Mouse (Mus musculus) MEL (cell line): ENCODE data around the gene Ncoa3. TPM values are rescaled to one million over a fixed set of nuclear protein-coding genes. Genes with fewer than 3 reads are reported as not detected.

Experiments used
- DNase-seq: peaks from one replicate; pipeline ENCODE4 v3.0.0; 2011; ENCODE audit warnings: low read depth, low spot score
- H3K27ac ChIP-seq: 2 replicates; pipeline ENCODE4 v1.5.1; 2012; ENCODE audit warnings: low read depth, mild to moderate bottlenecking, control low read depth, low read length, moderate library complexity; ENCODE audit not compliant: control insufficient read depth
- H3K27me3 ChIP-seq, 2 experiments: fragments of 150-350 bp in 1 of 2; sonication (generic) in 1 of 2; 2 replicates each; pipeline ENCODE4 v1.6.1; 2012; ENCODE audit warnings: low read length in 2 of 2, mild to moderate bottlenecking in 2 of 2, improper control_type of control experiment in 1 of 2, moderate library complexity in 1 of 2; ENCODE audit not compliant: insufficient read depth in 2 of 2, control insufficient read depth in 1 of 2
- H3K36me3 ChIP-seq, 2 experiments: 2 replicates each; pipeline ENCODE4 v1.6.1; 2012 to 2014; ENCODE audit warnings: low read length in 2 of 2, improper control_type of control experiment in 1 of 2, inconsistent platforms in 1 of 2, mild to moderate bottlenecking in 1 of 2; ENCODE audit not compliant: insufficient read depth in 2 of 2, control insufficient read depth in 1 of 2
- H3K4me1 ChIP-seq, 2 experiments: fragments of 150-350 bp in 1 of 2; sonication (generic) in 1 of 2; 2 replicates each; pipeline ENCODE4 v1.6.1; 2012; ENCODE audit warnings: low read length in 2 of 2, improper control_type of control experiment in 1 of 2, mild to moderate bottlenecking in 1 of 2; ENCODE audit not compliant: insufficient read depth in 2 of 2, control insufficient read depth in 1 of 2
- H3K4me3 ChIP-seq, 2 experiments: fragments of 150-350 bp in 1 of 2; sonication (generic) in 1 of 2; 2 replicates each; pipeline ENCODE4 v1.5.1; 2012; ENCODE audit warnings: low read depth in 2 of 2, low read length in 2 of 2, mild to moderate bottlenecking in 2 of 2, moderate library complexity in 2 of 2, control low read depth in 1 of 2, improper control_type of control experiment in 1 of 2; ENCODE audit not compliant: control insufficient read depth in 1 of 2, insufficient read depth in 1 of 2
- H3K79me2 ChIP-seq: 2 replicates; pipeline ENCODE4 v1.6.1; 2012; ENCODE audit warnings: mild to moderate bottlenecking, low read length, moderate library complexity; ENCODE audit not compliant: control insufficient read depth, poor library complexity, insufficient read depth
- H3K9ac ChIP-seq: 2 replicates; pipeline ENCODE4 v1.6.1; 2012; ENCODE audit warnings: low read depth, mild to moderate bottlenecking, control low read depth, low read length, moderate library complexity; ENCODE audit not compliant: control insufficient read depth, poor library complexity, severe bottlenecking
- H3K9me3 ChIP-seq: fragments of 150-350 bp; sonication (generic); replicated peaks from 2 replicates; pipeline ENCODE4 v1.6.1; 2012; ENCODE audit warnings: mild to moderate bottlenecking, low read length, improper control_type of control experiment, moderate library complexity; ENCODE audit not compliant: insufficient read depth
- BHLHE40 ChIP-seq: IDR thresholded peaks from 2 replicates; pipeline ENCODE4 v1.6.1; 2012; ENCODE audit warnings: low read depth, mild to moderate bottlenecking, inconsistent platforms, low read length, improper control_type of control experiment, borderline replicate concordance
- CHD1 ChIP-seq: IDR thresholded peaks from 2 replicates; pipeline ENCODE4 v1.6.1; 2012; ENCODE audit warnings: low read depth, mild to moderate bottlenecking, inconsistent platforms, low read length, improper control_type of control experiment
- CHD2 ChIP-seq: IDR thresholded peaks from 2 replicates; pipeline ENCODE4 v1.6.1; 2011; ENCODE audit warnings: low read length, improper control_type of control experiment
- E2F4 ChIP-seq: IDR thresholded peaks from 2 replicates; pipeline ENCODE4 v1.6.1; 2011; ENCODE audit warnings: low read depth, low read length, improper control_type of control experiment, borderline replicate concordance
- EP300 ChIP-seq, 2 experiments: IDR thresholded peaks; 2 replicates each; pipeline ENCODE4 v1.6.1; 2011; ENCODE audit warnings: improper control_type of control experiment in 2 of 2, low read length in 2 of 2, low read depth in 1 of 2, mild to moderate bottlenecking in 1 of 2
- ETS1 ChIP-seq: IDR thresholded peaks from 2 replicates; pipeline ENCODE4 v1.6.1; 2012; ENCODE audit warnings: low read depth, mild to moderate bottlenecking, inconsistent platforms, low read length, improper control_type of control experiment, moderate library complexity
- GABPA ChIP-seq: IDR thresholded peaks from 2 replicates; pipeline ENCODE4 v1.6.1; 2012; ENCODE audit warnings: low read depth, mild to moderate bottlenecking, inconsistent platforms, low read length, improper control_type of control experiment, moderate library complexity
- GATA1 ChIP-seq: IDR thresholded peaks from 2 replicates; pipeline ENCODE4 v1.6.1; 2011; ENCODE audit warnings: low read depth, low read length, improper control_type of control experiment
- KAT2A ChIP-seq: conservative IDR thresholded peaks from 2 replicates; pipeline ENCODE4 v1.6.1; 2012; ENCODE audit warnings: low read depth, low read length, improper control_type of control experiment, inconsistent platforms
- MAFK ChIP-seq: IDR thresholded peaks from 2 replicates; pipeline ENCODE4 v1.6.1; 2011; ENCODE audit warnings: low read depth, mild to moderate bottlenecking, low read length, improper control_type of control experiment, borderline replicate concordance
- MAZ ChIP-seq: IDR thresholded peaks from 2 replicates; pipeline ENCODE4 v1.6.1; 2012; ENCODE audit warnings: low read depth, mild to moderate bottlenecking, inconsistent platforms, low read length, improper control_type of control experiment
- NRF1 ChIP-seq: IDR thresholded peaks from 2 replicates; pipeline ENCODE4 v1.6.1; 2014; ENCODE audit warnings: low read depth, mild to moderate bottlenecking, inconsistent platforms, low read length, improper control_type of control experiment, moderate library complexity; ENCODE audit not compliant: poor library complexity, insufficient read depth, severe bottlenecking
- POLR2A ChIP-seq, 2 experiments: IDR thresholded peaks; 2 replicates each; pipeline ENCODE4 v1.6.1; 2011 to 2012; ENCODE audit warnings: low read length in 2 of 2, mild to moderate bottlenecking in 2 of 2, control low read depth in 1 of 2, improper control_type of control experiment in 1 of 2, low read depth in 1 of 2, moderate library complexity in 1 of 2; ENCODE audit not compliant: control insufficient read depth in 1 of 2, insufficient read depth in 1 of 2, poor library complexity in 1 of 2
- RCOR1 ChIP-seq: IDR thresholded peaks from 2 replicates; pipeline ENCODE4 v1.6.1; 2012; ENCODE audit warnings: low read depth, mild to moderate bottlenecking, inconsistent platforms, low read length, improper control_type of control experiment
- SIN3A ChIP-seq: IDR thresholded peaks from 2 replicates; pipeline ENCODE4 v1.6.1; 2012; ENCODE audit warnings: low read length, improper control_type of control experiment, inconsistent platforms
- SMC3 ChIP-seq: IDR thresholded peaks from 2 replicates; pipeline ENCODE4 v1.6.1; 2011; ENCODE audit warnings: low read depth, low read length, improper control_type of control experiment
- TAL1 ChIP-seq: IDR thresholded peaks from 2 replicates; pipeline ENCODE4 v1.6.1; 2012; ENCODE audit warnings: mild to moderate bottlenecking, inconsistent platforms, low read length, moderate library complexity, mixed read lengths
- TCF12 ChIP-seq: IDR thresholded peaks from 2 replicates; pipeline ENCODE4 v1.6.1; 2014; ENCODE audit warnings: low read depth, mild to moderate bottlenecking, inconsistent platforms, low read length, improper control_type of control experiment, moderate library complexity
- UBTF ChIP-seq: IDR thresholded peaks from 2 replicates; pipeline ENCODE4 v1.6.1; 2012; ENCODE audit warnings: low read depth, mild to moderate bottlenecking, inconsistent platforms, low read length, improper control_type of control experiment, moderate library complexity, borderline replicate concordance; ENCODE audit not compliant: insufficient read depth
- USF1 ChIP-seq: IDR thresholded peaks from 2 replicates; pipeline ENCODE4 v1.6.1; 2014; ENCODE audit warnings: low read depth, mild to moderate bottlenecking, inconsistent platforms, low read length, improper control_type of control experiment, moderate library complexity
- USF2 ChIP-seq, 2 experiments: IDR thresholded peaks; 2 replicates each; pipeline ENCODE4 v1.6.1; 2011 to 2012; ENCODE audit warnings: improper control_type of control experiment in 2 of 2, low read length in 2 of 2, borderline replicate concordance in 1 of 2, inconsistent platforms in 1 of 2, low read depth in 1 of 2, mild to moderate bottlenecking in 1 of 2; ENCODE audit not compliant: insufficient read depth in 1 of 2
- ZC3H11A ChIP-seq: IDR thresholded peaks from 2 replicates; pipeline ENCODE4 v1.6.1; 2012; ENCODE audit warnings: low read depth, mild to moderate bottlenecking, inconsistent platforms, low read length, improper control_type of control experiment
- ZKSCAN1 ChIP-seq: IDR thresholded peaks from 2 replicates; pipeline ENCODE4 v1.6.1; 2012; ENCODE audit warnings: low read depth, mild to moderate bottlenecking, inconsistent platforms, low read length, improper control_type of control experiment, moderate library complexity
- ZNF384 ChIP-seq: IDR thresholded peaks from 2 replicates; pipeline ENCODE4 v1.6.1; 2012; ENCODE audit warnings: low read depth, mild to moderate bottlenecking, inconsistent platforms, low read length, improper control_type of control experiment
- polyA plus RNA-seq, 2 experiments: library from polyadenylated mRNA; stranded (reverse) in 1 of 2; unstranded in 1 of 2; fragments of >175 nt in 1 of 2; fragments of >200 nt in 1 of 2; gene quantifications; 2 replicates each; pipeline versions ENCODE4 v1.2.1 to v1.2.4; 2012; ENCODE audit warnings: low replicate concordance in 2 of 2, low read depth in 1 of 2; ENCODE audit not compliant: insufficient read length in 2 of 2, insufficient read depth in 1 of 2, missing spikeins in 1 of 2
- total RNA-seq: library from RNA; depleted of rRNA; stranded (reverse); fragments of 300-350 nt; gene quantifications from 2 replicates; pipeline ENCODE4 v1.2.3, GENCODE M21; 2012

Ncoa3 gene
- total and polyA plus RNA-seq, 3 experiments, result 5.7 to 19.8 (median 10.3) TPM

DNA sequence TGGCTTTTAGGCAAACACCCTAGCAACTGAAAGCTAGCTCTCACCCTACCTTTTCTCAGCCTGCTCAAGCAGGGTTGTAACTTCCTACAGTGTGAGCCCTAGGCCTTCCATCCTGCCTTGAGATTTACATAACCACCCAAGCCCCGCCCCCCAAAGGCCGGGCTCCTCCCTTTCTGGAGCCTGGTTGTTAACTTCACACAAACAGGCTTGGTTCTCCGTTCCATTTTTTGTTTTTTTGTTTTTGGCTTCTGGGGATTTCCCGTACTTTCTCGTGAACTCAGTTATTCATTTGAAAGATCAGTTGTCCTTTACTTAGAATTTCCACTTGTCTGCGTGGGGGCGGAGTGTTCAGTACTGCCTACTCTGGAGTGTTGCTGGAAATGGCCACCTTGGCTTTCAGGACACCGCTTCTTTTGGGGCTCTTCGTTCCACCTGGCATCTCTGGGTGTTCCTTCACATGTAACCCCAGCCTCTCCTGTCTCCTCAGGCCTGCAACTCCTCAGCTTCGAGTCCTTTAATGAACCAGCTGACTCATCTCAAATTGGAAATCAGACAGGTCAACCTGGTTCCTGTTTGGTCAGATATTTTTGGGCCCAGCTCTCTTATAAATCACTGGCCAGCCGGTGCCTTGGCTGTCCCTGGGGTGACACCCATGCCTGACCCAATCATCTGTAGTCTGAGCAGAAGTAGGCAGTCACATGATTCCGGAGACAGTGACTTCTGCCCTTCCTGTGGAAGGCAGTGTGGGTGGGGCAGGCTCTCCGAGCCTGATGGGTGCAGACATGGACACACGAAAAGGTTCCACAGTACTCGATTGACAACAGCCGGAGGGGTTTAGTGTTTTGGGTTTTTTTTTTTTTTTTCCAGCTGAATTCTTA lies 9.7 kb upstream of the Ncoa3 start (continued):
- peak in 1 of 2 experiments; percentile 14; a peak in 1 of 4 replicates for TF ChIP-seq EP300 (IDR thresholded peaks at IDR 0.05; ENCODE audit: low read depth in 1 of 2, low read length in 2 of 2)
- TF ChIP-seq TCF12, result peak; percentile 40; the same call in 1 of the 2 replicates
- TF ChIP-seq RCOR1, result no peak
- TF ChIP-seq SIN3A, result peak; percentile 13

DNA sequence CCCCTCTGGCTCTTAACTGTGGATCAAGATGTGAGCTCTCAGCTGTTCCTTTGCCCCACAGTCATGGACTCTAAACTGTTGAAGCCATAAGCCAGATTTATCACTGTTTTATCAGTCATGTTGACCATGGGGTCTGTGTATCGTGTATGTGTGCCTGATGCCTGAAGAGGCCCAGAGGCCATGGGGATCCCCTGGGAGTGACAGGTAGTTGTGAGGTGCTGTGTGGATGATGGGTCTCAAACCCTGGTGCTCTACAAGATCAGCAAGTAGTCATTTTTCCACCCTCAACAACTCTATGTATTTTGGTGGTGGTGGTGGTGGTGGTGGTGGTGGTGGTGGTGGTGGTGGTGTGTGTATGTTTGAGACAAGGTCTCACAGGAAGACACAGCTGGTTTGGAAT lies 8.1 kb upstream of the Ncoa3 start:
- DNase-seq, result no peak
- no peaks in the 10 kb centered on the region for H3K9me3 ChIP-seq
- H3K27ac ChIP-seq, result no peak overlapping the region
- no peaks in the 10 kb centered on the region for H3K79me2 ChIP-seq
- TF ChIP-seq GABPA, result no peak
- no peak for TF ChIP-seq E2F4
- TF ChIP-seq MAZ, result no peak
- no peak for TF ChIP-seq EP300 (IDR thresholded peaks at IDR 0.05; ENCODE audit: low read depth in 1 of 2, low read length in 2 of 2)
- no peak for TF ChIP-seq SMC3
- TF ChIP-seq ETS1, result no peak
- H3K4me1 ChIP-seq, result peaks cover 4 to 12% of the 10 kb centered on the region in 2 experiments
- H3K4me3 ChIP-seq, result no peak overlapping the region
- no peak overlapping the region for H3K9ac ChIP-seq
- H3K36me3 ChIP-seq, result peaks cover 0 to 10% of the 10 kb centered on the region in 2 experiments; a peak in 2 of 4 replicates
- peaks cover 0 to 2% of the 10 kb centered on the region in 2 experiments; a peak in 1 of 4 replicates for H3K27me3 ChIP-seq

DNA sequence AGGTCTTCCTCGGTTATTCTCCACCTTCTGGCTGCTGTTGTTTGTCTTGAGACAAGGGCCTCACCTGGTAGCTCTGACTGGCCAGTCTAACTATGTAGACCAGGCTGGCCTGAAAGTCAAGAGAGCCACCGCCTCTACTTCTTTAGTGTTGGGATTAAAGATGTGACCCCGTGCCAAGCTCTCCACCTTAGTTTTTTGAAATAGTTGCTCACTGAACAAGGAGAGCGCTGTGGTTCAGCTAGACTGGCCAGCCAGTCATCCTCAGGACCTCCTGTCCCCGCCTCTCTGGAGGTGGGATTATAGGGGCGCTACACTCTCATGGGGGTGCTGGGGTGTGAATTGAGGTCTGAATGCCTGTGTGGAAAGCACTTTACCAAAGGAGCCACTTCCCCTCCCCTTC lies 7.5 kb upstream of the Ncoa3 start:
- Histone ChIP-seq H3K4me1 (peaks cover 4 to 12% of the 10 kb centered on the region in 2 experiments), H3K27ac (no peak overlapping the region), H3K79me2 (no peaks in the 10 kb centered on the region), H3K4me3 (no peak overlapping the region), H3K27me3 (peaks cover 0 to 2% of the 10 kb centered on the region in 2 experiments; a peak in 1 of 4 replicates), H3K9me3 (no peaks in the 10 kb centered on the region), H3K9ac (no peak overlapping the region), H3K36me3 (peaks cover 0 to 10% of the 10 kb centered on the region in 2 experiments; a peak in 2 of 4 replicates)
- DNase-seq, result no peak
- TF ChIP-seq TCF12, result no peak
- TF ChIP-seq POLR2A (IDR thresholded peaks at IDR 0.05; ENCODE audit: control insufficient read depth in 1 of 2, insufficient read depth in 1 of 2, low read depth in 1 of 2, low read length in 2 of 2, poor library complexity in 1 of 2), result no peak
- no peak for TF ChIP-seq TAL1
- TF ChIP-seq USF1, result no peak
- TF ChIP-seq GATA1, result no peak
- no peak for TF ChIP-seq CHD2
- TF ChIP-seq ZC3H11A, result no peak
- no peak for TF ChIP-seq BHLHE40
- no peak for TF ChIP-seq MAFK
- no peak for TF ChIP-seq ZKSCAN1
- no peak for TF ChIP-seq UBTF
- no peak for TF ChIP-seq NRF1
- TF ChIP-seq KAT2A, result no peak
- TF ChIP-seq EP300 (IDR thresholded peaks at IDR 0.05; ENCODE audit: low read depth in 1 of 2, low read length in 2 of 2), result no peak
- TF ChIP-seq ZNF384, result no peak
- TF ChIP-seq CHD1, result no peak
- no peak for TF ChIP-seq GABPA
- TF ChIP-seq ETS1, result no peak
- no peak for TF ChIP-seq USF2 (IDR thresholded peaks at IDR 0.05; ENCODE audit: borderline replicate concordance in 1 of 2, insufficient read depth in 1 of 2, low read depth in 1 of 2, low read length in 2 of 2)
